Mouse (Mus musculus) hindbrain, embryonic 14.5 days (tissue): ENCODE measurements around the gene Olfr1423. TPM values are rescaled to one million over a fixed set of nuclear protein-coding genes. Genes with fewer than 3 reads are reported as not detected.
A peak's percentile ranks its signal among the peaks of the same experiment; 100 is the strongest.

Experiments used
- ATAC-seq: fragments of 200-750 bp; cut with Nextera tagmentation; 2 replicates; pipeline ENCODE4 v1.8.0; 2017; ENCODE audit warnings: moderate number of reproducible peaks, mild to moderate bottlenecking, moderate TSS enrichment, moderate library complexity; ENCODE audit not compliant: low FRiP score
- DNase-seq: peaks from one replicate; pipeline ENCODE4 v3.0.0-alpha.2; 2015; ENCODE audit warnings: low spot score
- H3K27ac ChIP-seq: fragments of 300-500 bp; sonication (generic); 2 replicates; pipeline ENCODE4 v1.5.1; 2014; ENCODE audit warnings: mild to moderate bottlenecking, moderate library complexity
- H3K27me3 ChIP-seq: fragments of 300-500 bp; sonication (generic); 2 replicates; pipeline ENCODE4 v1.6.1; 2014; ENCODE audit warnings: mild to moderate bottlenecking, low read length, mixed read lengths; ENCODE audit not compliant: control insufficient read depth, insufficient read depth
- H3K36me3 ChIP-seq: fragments of 300-500 bp; sonication (generic); replicated peaks from 2 replicates; pipeline ENCODE4 v1.6.1; 2014; ENCODE audit not compliant: control insufficient read depth, insufficient read depth
- H3K4me1 ChIP-seq: fragments of 300-500 bp; sonication (generic); replicated peaks from 2 replicates; pipeline ENCODE4 v1.6.1; 2014; ENCODE audit warnings: antibody characterized with exemption, low read length, mixed read lengths; ENCODE audit not compliant: control insufficient read depth, insufficient read depth
- H3K4me2 ChIP-seq: fragments of 300-500 bp; sonication (generic); replicated peaks from 2 replicates; pipeline ENCODE4 v1.6.1; 2014; ENCODE audit warnings: mild to moderate bottlenecking, moderate library complexity
- H3K4me3 ChIP-seq: fragments of 300-500 bp; sonication (generic); replicated peaks from 2 replicates; pipeline ENCODE4 v1.5.1; 2014; ENCODE audit warnings: mild to moderate bottlenecking, low read length
- H3K9ac ChIP-seq: fragments of 300-500 bp; sonication (generic); 2 replicates; pipeline ENCODE4 v1.6.1; 2014
- H3K9me3 ChIP-seq: fragments of 300-500 bp; sonication (generic); 2 replicates; pipeline ENCODE4 v1.6.1; 2016; ENCODE audit warnings: low read length; ENCODE audit not compliant: control insufficient read depth
- WGBS: fragments of 180-500 bp; shearing (Covaris S2); extraction: QIAGEN DNeasy Blood & Tissue Kit; methylation state at CpG from one replicate; pipeline ENCODE4 v1.1.7; 2014; 5-methylcytosine and 5-hydroxymethylcytosine counted together
- polyA plus RNA-seq: library from polyadenylated mRNA; unstranded; fragments of >200 nt; fragmentation: Nextera tagmentation; extraction: Ambion mirVana; gene quantifications from 2 replicates; pipeline ENCODE4 v1.2.1, GENCODE M21; 2014

The Olfr1423 gene
- polyA plus RNA-seq, 1 experiment from 2014 or later: not detected

- Histone ChIP-seq H3K4me3 (no peak overlapping the region), H3K36me3 (no peaks in the 10 kb centered on the region), H3K27ac (no peak overlapping the region), H3K9me3 (no peaks in the 10 kb centered on the region), H3K9ac (no peak overlapping the region), H3K27me3 (no peaks in the 10 kb centered on the region), H3K4me2 (no peak overlapping the region), H3K4me1 (no peaks in the 10 kb centered on the region)
- 44% methylated on average over 4 of the region's 4 CpGs for WGBS
- no peak for DNase-seq
- no peak for ATAC-seq
Measured at GRCm38 (mm10) chr19:12016192-12016591, 24.9 kb downstream of the Olfr1423 start.

- Histone ChIP-seq H3K27ac (no peak overlapping the region), H3K4me1 (no peaks in the 10 kb centered on the region), H3K4me2 (no peak overlapping the region), H3K9me3 (no peaks in the 10 kb centered on the region), H3K4me3 (no peak overlapping the region), H3K9ac (no peak overlapping the region), H3K36me3 (no peaks in the 10 kb centered on the region), H3K27me3 (no peaks in the 10 kb centered on the region)
- 71% methylated on average over 8 of the region's 8 CpGs for WGBS
- ATAC-seq: no peak
- no peak for DNase-seq
Measured at GRCm38 (mm10) chr19:12015708-12016107, 25.4 kb downstream of the Olfr1423 start.

DNA sequence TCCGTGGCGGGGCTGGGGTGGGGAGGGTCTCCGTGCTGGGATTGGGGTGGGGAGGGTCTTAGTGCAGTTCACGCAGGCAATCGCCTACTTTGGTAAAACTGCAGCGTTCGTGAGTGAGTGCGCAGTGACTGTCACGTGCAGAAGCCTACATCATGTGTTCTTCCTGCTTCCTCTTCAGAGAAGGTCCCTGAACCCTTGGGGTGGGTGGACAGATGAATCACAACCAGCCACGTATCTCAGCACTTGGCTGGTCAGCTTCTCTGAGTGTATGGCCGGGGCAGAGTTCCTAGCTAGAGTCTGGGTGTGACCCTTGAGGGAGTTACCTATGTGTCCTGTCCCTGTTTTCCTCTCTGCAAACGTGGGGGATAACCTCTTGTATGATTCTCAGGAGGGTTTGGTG is 27.9 kb downstream of the Olfr1423 start:
- Histone ChIP-seq H3K27me3 (no peaks in the 10 kb centered on the region), H3K27ac (no peak overlapping the region), H3K9me3 (no peaks in the 10 kb centered on the region), H3K9ac (peak overlapping the region; percentile 34; the same call in 1 of the 2 replicates), H3K36me3 (no peaks in the 10 kb centered on the region), H3K4me3 (peak overlapping the region; percentile 51), H3K4me2 (peak overlapping the region; percentile 76), H3K4me1 (no peaks in the 10 kb centered on the region)
- WGBS: under 1% methylated on average over 12 of the region's 12 CpGs
- DNase-seq: peak; percentile 32
- ATAC-seq: no peak

- no peaks in the 10 kb centered on the region for H3K9me3 ChIP-seq
- peak overlapping the region; percentile 34; the same call in 1 of the 2 replicates for H3K9ac ChIP-seq
- no peaks in the 10 kb centered on the region for H3K36me3 ChIP-seq
- H3K27me3 ChIP-seq: no peaks in the 10 kb centered on the region
- peak overlapping the region; percentile 51 for H3K4me3 ChIP-seq
- WGBS: 1% methylated on average over 10 of the region's 10 CpGs
- ATAC-seq (no peak), DNase-seq (peak; percentile 50)
- peak overlapping the region; percentile 76 for H3K4me2 ChIP-seq
- no peaks in the 10 kb centered on the region for H3K4me1 ChIP-seq
- no peak overlapping the region for H3K27ac ChIP-seq
Measured at GRCm38 (mm10) chr19:12012615-12013014, 28.5 kb downstream of the Olfr1423 start.

GRCm38 (mm10) chr19:12011560-12012556 is 29.3 kb downstream of the Olfr1423 start:
- peak overlapping the region; percentile 51 for H3K4me3 ChIP-seq
- DNase-seq (peak; percentile 98), ATAC-seq (peak; percentile 88)
- peak overlapping the region; percentile 74 for H3K9ac ChIP-seq
- H3K4me1 ChIP-seq: no peaks in the 10 kb centered on the region; the same call in 1 of the 2 replicates
- H3K9me3 ChIP-seq: no peaks in the 10 kb centered on the region
- no peaks in the 10 kb centered on the region for H3K27me3 ChIP-seq
- under 1% methylated on average over 49 of the region's 49 CpGs for WGBS
- peak overlapping the region; percentile 76 for H3K4me2 ChIP-seq
- H3K36me3 ChIP-seq: no peaks in the 10 kb centered on the region
- peak overlapping the region; percentile 60 for H3K27ac ChIP-seq

GRCm38 (mm10) chr19:12010916-12011559 is 30.1 kb downstream of the Olfr1423 start:
- Histone ChIP-seq H3K9ac (peak overlapping the region; percentile 74), H3K4me2 (peak overlapping the region; percentile 76), H3K27me3 (no peaks in the 10 kb centered on the region), H3K27ac (peak overlapping the region; percentile 86), H3K9me3 (no peaks in the 10 kb centered on the region), H3K36me3 (no peaks in the 10 kb centered on the region), H3K4me1 (no peaks in the 10 kb centered on the region; the same call in 1 of the 2 replicates), H3K4me3 (peak overlapping the region; percentile 51)
- DNase-seq (peak; percentile 97), ATAC-seq (peak; percentile 53)
- under 1% methylated on average over 26 of the region's 26 CpGs for WGBS

- Histone ChIP-seq H3K36me3 (no peaks in the 10 kb centered on the region), H3K4me2 (peak overlapping the region; percentile 76), H3K4me3 (peak overlapping the region; percentile 51), H3K27me3 (no peaks in the 10 kb centered on the region), H3K4me1 (no peaks in the 10 kb centered on the region; the same call in 1 of the 2 replicates), H3K9ac (peak overlapping the region; percentile 74), H3K27ac (peak overlapping the region; percentile 86), H3K9me3 (no peaks in the 10 kb centered on the region)
- WGBS: under 1% methylated on average over 24 of the region's 24 CpGs
- DNase-seq (peak; percentile 72), ATAC-seq (peak; percentile 11; the same call in 1 of the 2 replicates)
Measured at GRCm38 (mm10) chr19:12010281-12010771, 30.8 kb downstream of the Olfr1423 start.

DNA sequence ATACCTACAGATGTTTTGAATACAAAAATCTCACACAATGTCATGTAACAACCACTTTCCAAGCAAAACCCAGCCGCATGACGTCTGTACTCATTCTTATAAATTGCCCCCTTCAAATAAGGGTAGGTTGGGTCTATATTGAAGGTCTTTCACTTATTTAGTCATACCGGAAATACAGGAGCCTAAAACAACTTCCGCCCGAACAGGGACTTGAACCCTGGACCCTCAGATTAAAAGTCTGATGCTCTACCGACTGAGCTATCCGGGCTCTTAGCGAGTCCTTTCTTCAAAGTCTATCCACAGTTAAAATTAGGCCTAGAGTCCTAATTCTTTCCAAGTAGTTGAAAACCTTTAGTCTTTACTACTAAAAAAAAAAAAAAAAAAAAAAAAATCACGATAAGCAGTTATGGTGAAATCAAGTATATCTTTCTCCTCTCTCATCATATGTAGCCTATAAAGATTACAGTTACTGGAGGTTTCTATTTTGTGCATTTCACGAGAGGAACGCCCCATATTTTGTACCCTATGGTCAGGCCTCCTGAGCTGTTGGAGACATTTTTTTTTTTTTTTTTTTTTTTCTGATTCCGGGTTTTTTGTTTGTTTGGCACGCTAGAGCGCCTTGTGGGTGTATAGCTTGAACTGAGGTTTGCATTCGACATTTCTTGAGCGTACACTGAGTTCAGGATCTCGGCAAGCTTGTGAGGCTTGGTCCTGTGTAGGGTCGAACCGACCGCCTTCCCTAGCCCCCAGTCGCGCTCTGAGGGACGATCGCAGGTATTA is 31.4 kb downstream of the Olfr1423 start:
- no peaks in the 10 kb centered on the region for H3K27me3 ChIP-seq
- WGBS: under 1% methylated on average over 24 of the region's 24 CpGs
- peak overlapping the region; percentile 74 for H3K9ac ChIP-seq
- H3K4me1 ChIP-seq: peaks cover 2% of the 10 kb centered on the region
- no peaks in the 10 kb centered on the region for H3K36me3 ChIP-seq
- peak overlapping the region; percentile 86 for H3K27ac ChIP-seq
- no peaks in the 10 kb centered on the region for H3K9me3 ChIP-seq
- H3K4me3 ChIP-seq: peak overlapping the region; percentile 51
- ATAC-seq: peak; percentile 7
- peak overlapping the region; percentile 76 for H3K4me2 ChIP-seq
- DNase-seq: peak; percentile 93
